Mouse (Mus musculus) thymus, adult 2 months (tissue): ENCODE measurements around the gene Rapgefl1.

Experiments
- CTCF ChIP-seq: fragments of 200-500 bp; IDR thresholded peaks from 2 replicates; pipeline ENCODE4 v1.5.1; 2012; ENCODE audit warnings: mild to moderate bottlenecking, control low read depth, low read length, moderate library complexity, borderline replicate concordance; ENCODE audit not compliant: control insufficient read depth, poor library complexity, insufficient read depth; ENCODE audit errors: extremely low read depth
- POLR2A ChIP-seq: fragments of 200-500 bp; IDR thresholded peaks from 2 replicates; pipeline ENCODE4 v1.6.1; 2012; ENCODE audit warnings: mild to moderate bottlenecking, low read length, control low read depth, moderate library complexity; ENCODE audit not compliant: control insufficient read depth, poor library complexity, insufficient read depth; ENCODE audit errors: extremely low read depth

GRCm38 (mm10) chr11:98797306-98797705 is 39.3 kb upstream of the Rapgefl1 start:
- TF ChIP-seq CTCF (no peak), POLR2A (no peak)
